Mouse (Mus musculus): ENCODE measurements around the gene Tacc2. TPM values are rescaled to one million over a fixed set of nuclear protein-coding genes. Genes with fewer than 3 reads are reported as not detected.
A peak's percentile ranks its signal among the peaks of the same experiment; 100 is the strongest.

The Tacc2 gene
- total and polyA plus RNA-seq, 3 experiments: 3.5 to 21.5 TPM; not detected in 1

DNA sequence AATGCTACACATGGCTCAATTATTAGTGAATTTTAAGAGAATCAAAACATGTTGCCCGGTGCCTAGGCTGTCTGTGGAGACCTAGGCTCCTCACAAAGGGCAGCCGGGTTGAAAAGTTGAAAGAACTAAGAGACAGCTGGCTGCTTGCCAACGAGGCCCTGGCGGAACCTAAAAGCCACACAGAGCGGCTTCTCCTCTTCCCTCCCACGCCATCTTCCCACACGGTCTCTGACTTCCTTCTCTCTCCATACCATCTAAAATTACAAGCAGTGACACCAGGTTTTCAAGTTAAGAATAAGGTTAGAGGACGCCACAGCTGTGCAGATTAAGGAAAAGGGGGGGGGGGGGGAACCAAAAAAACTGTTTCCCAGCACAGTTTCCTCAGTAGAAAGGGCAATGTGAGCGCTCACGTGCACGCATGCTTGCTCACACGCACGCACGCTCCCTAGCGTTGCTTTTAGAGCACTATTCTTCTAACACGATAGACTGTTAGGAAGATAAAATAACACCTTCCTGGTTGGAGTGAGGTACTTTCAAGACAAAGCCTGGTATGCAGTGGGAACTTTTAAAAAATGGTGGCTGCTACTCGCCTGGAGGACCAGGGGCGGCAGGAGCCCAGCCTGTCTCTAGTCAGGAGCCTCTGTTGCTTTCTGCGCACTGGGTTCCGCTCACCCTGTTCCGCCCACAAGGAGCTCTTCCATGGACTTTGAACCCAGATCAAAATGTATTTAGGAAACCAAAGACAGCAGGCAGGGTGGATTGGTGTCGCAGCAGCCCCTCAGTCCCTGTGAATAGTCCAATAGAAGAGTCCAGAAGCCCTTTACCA lies 54.5 kb downstream of the Tacc2 start (continued):
- TF ChIP-seq ETS1 (IDR thresholded peaks at IDR 0.05; ENCODE audit: low read depth, low read length) (peak; percentile 56; the same call in 1 of the 2 replicates), MYC (IDR thresholded peaks at IDR 0.05; ENCODE audit: low read depth, low read length) (peak; percentile 86)

DNA sequence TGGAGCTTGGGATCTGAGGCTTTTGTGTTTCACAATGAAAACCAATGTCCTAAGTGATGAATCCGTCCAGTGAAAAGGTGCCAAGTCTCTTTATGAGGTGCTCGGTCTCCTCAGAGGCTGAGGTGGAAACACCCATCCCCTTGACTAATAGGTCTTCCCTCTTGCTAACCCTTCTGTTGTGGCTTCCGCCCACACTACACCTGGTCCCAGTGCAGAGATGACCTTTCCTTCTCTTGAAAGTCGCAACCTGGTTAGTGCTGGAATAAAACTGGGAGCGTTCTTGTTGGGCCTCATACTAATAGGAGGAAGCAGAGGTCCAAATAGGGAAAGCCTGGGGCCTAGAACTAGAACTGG lies 55.1 kb downstream of the Tacc2 start:
- TF ChIP-seq MAFK (IDR thresholded peaks at IDR 0.05; ENCODE audit: borderline replicate concordance, low read depth, low read length): no peak
- no peak for TF ChIP-seq SIN3A (IDR thresholded peaks at IDR 0.05; ENCODE audit: low read length)
- Histone ChIP-seq H3K79me2 (ENCODE audit: control insufficient read depth, insufficient read depth, low read length, poor library complexity) (no peaks in the 10 kb centered on the region), H3K9ac (ENCODE audit: control insufficient read depth, low read depth, low read length, poor library complexity, severe bottlenecking) (no peak overlapping the region), H3K27ac (ENCODE audit: control insufficient read depth, low read depth, low read length) (no peak overlapping the region; the same call in 1 of the 2 replicates), H3K27me3 (ENCODE audit: control insufficient read depth in 1 of 2, insufficient read depth in 2 of 2, low read length in 2 of 2) (peaks cover 0 to 1% of the 10 kb centered on the region in 2 experiments; a peak in 2 of 4 replicates), H3K9me3 (replicated peaks; ENCODE audit: insufficient read depth, low read length) (no peaks in the 10 kb centered on the region), H3K4me1 (ENCODE audit: control insufficient read depth in 1 of 2, insufficient read depth in 2 of 2, low read length in 2 of 2) (peaks cover 5 to 16% of the 10 kb centered on the region in 2 experiments), H3K4me3 (ENCODE audit: control insufficient read depth in 1 of 2, insufficient read depth in 1 of 2, low read depth in 2 of 2, low read length in 2 of 2) (no peak overlapping the region), H3K36me3 (ENCODE audit: control insufficient read depth in 1 of 2, insufficient read depth in 2 of 2, low read length in 2 of 2) (peaks cover 0 to 13% of the 10 kb centered on the region in 2 experiments; a peak in 2 of 4 replicates)
- no peak for DNase-seq (ENCODE audit: low read depth, low spot score)

DNA sequence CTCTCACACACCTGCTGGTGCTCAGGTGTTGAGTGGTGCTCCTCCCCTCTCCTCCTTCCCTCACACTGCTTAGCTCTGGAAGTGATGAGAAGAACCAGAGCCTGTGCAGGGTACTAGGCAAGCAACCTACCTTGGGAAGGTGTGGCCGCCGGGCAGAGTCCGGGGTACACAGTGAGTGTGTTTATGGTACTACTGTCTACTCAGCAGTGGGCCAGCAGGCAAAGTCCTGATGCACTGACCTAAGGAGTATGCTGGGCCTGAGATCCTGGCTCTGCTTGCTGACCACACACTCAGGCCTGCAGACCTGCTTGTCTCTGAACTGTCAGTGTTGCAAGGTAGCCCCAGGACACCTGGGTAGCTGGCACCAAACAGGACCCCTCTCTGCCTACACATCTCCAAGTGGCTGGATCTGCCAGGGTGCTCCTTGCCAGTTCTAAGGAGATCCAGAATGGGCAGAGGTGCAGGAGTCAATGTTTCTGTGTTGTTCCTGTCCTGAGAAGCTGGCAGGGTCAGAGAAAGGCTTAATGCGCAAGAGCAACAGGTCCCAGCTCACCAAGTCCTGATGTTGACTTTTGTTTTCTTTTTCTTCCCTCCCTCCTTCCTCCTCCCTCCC lies 57.1 kb downstream of the Tacc2 start:
- TF ChIP-seq ZKSCAN1 (IDR thresholded peaks at IDR 0.05; ENCODE audit: low read depth, low read length) (no peak), ZMIZ1 (IDR thresholded peaks at IDR 0.05; ENCODE audit: low read depth, low read length) (no peak), NELFE (IDR thresholded peaks at IDR 0.05; ENCODE audit: low read depth, low read length) (no peak), GABPA (IDR thresholded peaks at IDR 0.05; ENCODE audit: low read depth, low read length) (no peak), MAFK (IDR thresholded peaks at IDR 0.05; ENCODE audit: borderline replicate concordance, low read depth, low read length) (no peak), CHD1 (IDR thresholded peaks at IDR 0.05; ENCODE audit: low read depth, low read length) (no peak), TBP (IDR thresholded peaks at IDR 0.05; ENCODE audit: low read depth, low read length) (no peak), E2F4 (IDR thresholded peaks at IDR 0.05; ENCODE audit: borderline replicate concordance, low read depth, low read length) (no peak)
- H3K9me3 ChIP-seq (replicated peaks; ENCODE audit: insufficient read depth, low read length): no peaks in the 10 kb centered on the region
- no peak for DNase-seq (ENCODE audit: low read depth, low spot score)
- no peaks in the 10 kb centered on the region; a peak in 1 of 4 replicates for H3K27me3 ChIP-seq (ENCODE audit: control insufficient read depth in 1 of 2, insufficient read depth in 2 of 2, low read length in 2 of 2)
- H3K36me3 ChIP-seq (ENCODE audit: control insufficient read depth in 1 of 2, insufficient read depth in 2 of 2, low read length in 2 of 2): peaks cover 0 to 13% of the 10 kb centered on the region in 2 experiments; a peak in 2 of 4 replicates
- H3K4me3 ChIP-seq (ENCODE audit: control insufficient read depth in 1 of 2, insufficient read depth in 1 of 2, low read depth in 2 of 2, low read length in 2 of 2): no peak overlapping the region
- H3K9ac ChIP-seq (ENCODE audit: control insufficient read depth, low read depth, low read length, poor library complexity, severe bottlenecking): no peak overlapping the region
- H3K27ac ChIP-seq (ENCODE audit: control insufficient read depth, low read depth, low read length): no peak overlapping the region
- peaks cover 5 to 16% of the 10 kb centered on the region in 2 experiments for H3K4me1 ChIP-seq (ENCODE audit: control insufficient read depth in 1 of 2, insufficient read depth in 2 of 2, low read length in 2 of 2)
- H3K79me2 ChIP-seq (ENCODE audit: control insufficient read depth, insufficient read depth, low read length, poor library complexity): no peaks in the 10 kb centered on the region
